ENCODE assay signal across 8 mouse cellular contexts in the genomic region with DNA sequence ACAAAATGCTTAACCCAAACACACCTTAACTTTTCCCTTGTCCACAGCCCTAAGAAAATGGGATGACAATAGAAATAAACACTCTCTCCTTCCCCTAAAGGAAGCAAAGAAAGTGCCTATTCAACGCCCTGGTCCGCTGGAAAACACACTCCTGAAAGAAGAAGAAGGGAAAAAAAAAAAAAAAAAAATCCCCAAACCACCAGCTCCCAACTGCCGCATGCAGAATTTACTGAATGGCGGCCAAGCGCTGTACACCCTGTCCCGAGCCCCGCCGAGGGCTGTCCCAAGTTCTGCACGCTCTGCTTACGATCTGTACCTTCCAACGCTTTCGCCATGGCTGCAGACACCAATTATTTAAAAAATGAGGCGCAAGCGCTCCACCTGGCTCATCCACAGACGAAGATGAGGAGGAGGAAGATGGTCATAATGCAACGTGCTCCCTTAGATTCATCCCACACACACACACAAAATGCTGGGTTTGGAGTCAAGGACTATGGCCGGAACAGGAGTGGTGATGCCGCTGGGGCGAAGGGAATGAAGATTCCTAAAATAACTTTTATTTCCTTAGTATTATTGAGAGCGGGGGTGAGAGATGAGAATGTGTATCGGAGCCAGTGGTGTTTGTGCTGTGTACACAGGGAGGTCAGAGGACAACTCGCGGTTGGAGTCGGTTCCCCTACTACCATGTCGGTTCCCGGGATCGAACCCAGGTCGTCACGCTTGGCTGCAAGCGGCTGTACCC. TPM values are rescaled to one million over a fixed set of nuclear protein-coding genes. Genes with fewer than 3 reads are reported as not detected.
DNase-seq lines count a peak whose midpoint lies in the region; ATAC-seq and TF ChIP-seq lines count a peak whose summit lies in the region.

No protein-coding gene starts in this region.

- TF ChIP-seq POLR2A in cerebellum, adult 2 months (IDR thresholded peaks at IDR 0.05; ENCODE audit: borderline replicate concordance, insufficient read depth, low read length), result no peak

- no peak overlapping the region for H3K27ac ChIP-seq in cerebellum, adult 2 months (ENCODE audit: insufficient read depth, low read length)
- H3K27ac ChIP-seq in intestine, embryonic 15.5 days, result peak overlapping the region; percentile 81; the same call in 1 of the 2 replicates
- peak overlapping the region; percentile 88 for H3K27ac ChIP-seq in midbrain, embryonic 15.5 days

- ATAC-seq in intestine, embryonic 15.5 days, result no peak
- no peak; the same call in 1 of the 2 replicates for ATAC-seq in midbrain, embryonic 15.5 days (replicated peaks)

- H3K9me3 ChIP-seq in intestine, embryonic 15.5 days, result no peaks in the 10 kb centered on the region
- H3K9me3 ChIP-seq in midbrain, embryonic 15.5 days, result no peaks in the 10 kb centered on the region

- peak overlapping the region; percentile 75 for H3K4me2 ChIP-seq in intestine, embryonic 15.5 days (replicated peaks)
- H3K4me2 ChIP-seq in midbrain, embryonic 15.5 days, result peak overlapping the region; percentile 84

- no peaks in the 10 kb centered on the region for H3K36me3 ChIP-seq in intestine, embryonic 15.5 days
- H3K36me3 ChIP-seq in midbrain, embryonic 15.5 days (replicated peaks), result no peaks in the 10 kb centered on the region

- H3K4me3 ChIP-seq in cerebellum, adult 2 months (replicated peaks; ENCODE audit: insufficient read depth, low read depth, low read length), result peak overlapping the region; percentile 54
- peak overlapping the region; percentile 97 for H3K4me3 ChIP-seq in intestine, embryonic 15.5 days (replicated peaks)
- H3K4me3 ChIP-seq in midbrain, embryonic 15.5 days, result peak overlapping the region; percentile 97

- no peak for TF ChIP-seq CTCF in cerebellum, adult 2 months (IDR thresholded peaks at IDR 0.05; ENCODE audit: borderline replicate concordance, insufficient read depth, low read depth, low read length)

- WGBS in cerebellum, adult 2 months, result 3% methylated on average over 30 of the region's 30 CpGs
- 9% methylated on average over 30 of the region's 30 CpGs for WGBS in intestine, embryonic 15.5 days
- WGBS in midbrain, embryonic 15.5 days, result 3% methylated on average over 30 of the region's 30 CpGs

- H3K4me1 ChIP-seq in cerebellum, adult 2 months (ENCODE audit: control insufficient read depth, insufficient read depth, low read length), result no peaks in the 10 kb centered on the region
- H3K4me1 ChIP-seq in intestine, embryonic 15.5 days (replicated peaks), result peaks cover 8% of the 10 kb centered on the region; the same call in 1 of the 2 replicates
- peaks cover 8% of the 10 kb centered on the region; the same call in 1 of the 2 replicates for H3K4me1 ChIP-seq in midbrain, embryonic 15.5 days

- intact Hi-C loops in gastrocnemius, postnatal 14 days (cut with DNase I; ENCODE audit: low total_unique reads), result loop anchor here (5.0 kb wide), 1 partner anchor 37 kb away; no protein-coding TSS in a partner anchor

- H3K27me3 ChIP-seq in cerebellum, adult 2 months (ENCODE audit: control insufficient read depth, insufficient read depth, low read length), result no peaks in the 10 kb centered on the region
- H3K27me3 ChIP-seq in intestine, embryonic 15.5 days (replicated peaks), result no peaks in the 10 kb centered on the region
- no peaks in the 10 kb centered on the region for H3K27me3 ChIP-seq in midbrain, embryonic 15.5 days (replicated peaks)

- DNase-seq in ovary, postnatal 36 days (ENCODE audit: low spot score), result peak; percentile 43
- no peak for DNase-seq in ovary, adult 18-20 months (ENCODE audit: low spot score)
- peak; percentile 19 to 37 for DNase-seq in cerebellum, adult 2 months
- DNase-seq in gastrocnemius, postnatal 14 days, result peak; percentile 25
- DNase-seq in liver, result peak; percentile 23
- DNase-seq in thymus, postnatal 25 days, result peak; percentile 71

- peak overlapping the region; percentile 69 for H3K9ac ChIP-seq in intestine, embryonic 15.5 days
- H3K9ac ChIP-seq in midbrain, embryonic 15.5 days, result peak overlapping the region; percentile 80

RNA-seq across cellular contexts. Expression of a gene that starts 32.5 kb away (rescaled TPM):
- polyA plus RNA-seq in cerebellum, adult 2 months (2012; rRNA removed), result 8.6 and 8.9 TPM in 2 replicates
- 100 to 1,000 TPM in 1 of 2 experiments, 1 to 10 TPM in 1; 9.2 to 104 TPM for total RNA-seq in gastrocnemius, postnatal 14 days (2021)
- polyA plus RNA-seq in intestine, embryonic 15.5 days (2015; fragmentation: Nextera tagmentation; extraction: Ambion mirVana), result 25.9 and 26.6 TPM in 2 replicates
- polyA plus RNA-seq in midbrain, embryonic 15.5 days (2015; fragmentation: Nextera tagmentation; extraction: Ambion mirVana), result 37.3 and 39.8 TPM in 2 replicates

RNA-seq across cellular contexts. Expression of a gene that starts 45.7 kb away (rescaled TPM):
- polyA plus RNA-seq in cerebellum, adult 2 months (2012; rRNA removed), result not detected in 2 replicates
- not detected for total RNA-seq in gastrocnemius, postnatal 14 days (2021)
- not detected in 2 replicates for polyA plus RNA-seq in intestine, embryonic 15.5 days (2015; fragmentation: Nextera tagmentation; extraction: Ambion mirVana)
- not detected in 2 replicates for polyA plus RNA-seq in midbrain, embryonic 15.5 days (2015; fragmentation: Nextera tagmentation; extraction: Ambion mirVana)
